Mouse (Mus musculus): ENCODE results near the gene Cox6b1. TPM values are rescaled to one million over a fixed set of nuclear protein-coding genes. Genes with fewer than 3 reads are reported as not detected.

Gene Cox6b1
- polyA plus RNA-seq, 1 experiment: 273 TPM

GRCm38 (mm10) chr7:30589435-30590301, 36.3 kb downstream of the Cox6b1 start:
- 23% methylated on average over 40 of the region's 40 CpGs for WGBS

GRCm38 (mm10) chr7:30588676-30589434, 37.1 kb downstream of the Cox6b1 start, which contains the start of gene Kmt2b:
Gene Kmt2b (minus strand): TSS chr7:30588726.
- whole genome bisulfite sequencing: under 1% methylated on average over 52 of the region's 68 CpGs
- DNase-seq: peak; percentile 95
- TF ChIP-seq CTCF (IDR thresholded peaks at IDR 0.05; ENCODE audit: insufficient read depth, low read length) (no peak), POLR2A (IDR thresholded peaks at IDR 0.05; ENCODE audit: borderline replicate concordance, extremely low read depth, low read depth, low read length) (peak; percentile 87; the same call in 1 of the 2 replicates)
- H3K4me3 ChIP-seq (replicated peaks; ENCODE audit: extremely low read depth, low read depth, low read length): peak within 1 kb of the TSS; percentile 88
- peaks cover 15% of the 10 kb centered on the region for H3K4me1 ChIP-seq (ENCODE audit: control insufficient read depth, insufficient read depth, low read length)

More at GRCm38 (mm10) chr7:30589435-30590301, 36.3 kb downstream of the Cox6b1 start:
- TF ChIP-seq POLR2A (IDR thresholded peaks at IDR 0.05; ENCODE audit: borderline replicate concordance, extremely low read depth, low read depth, low read length) (no peak), CTCF (IDR thresholded peaks at IDR 0.05; ENCODE audit: insufficient read depth, low read length) (peak; percentile 87)
- Histone ChIP-seq H3K4me3 (replicated peaks; ENCODE audit: extremely low read depth, low read depth, low read length) (peak overlapping the region; percentile 88), H3K4me1 (ENCODE audit: control insufficient read depth, insufficient read depth, low read length) (peaks cover 15% of the 10 kb centered on the region)
- peak; percentile 90 for DNase-seq

- TF ChIP-seq CTCF (IDR thresholded peaks at IDR 0.05; ENCODE audit: insufficient read depth, low read length): no peak
- no peak for TF ChIP-seq POLR2A (IDR thresholded peaks at IDR 0.05; ENCODE audit: borderline replicate concordance, extremely low read depth, low read depth, low read length)
- Histone ChIP-seq H3K4me3 (replicated peaks; ENCODE audit: extremely low read depth, low read depth, low read length) (peak overlapping the region; percentile 69), H3K4me1 (ENCODE audit: control insufficient read depth, insufficient read depth, low read length) (peaks cover 13% of the 10 kb centered on the region)
- DNase-seq: peak; percentile 70
- WGBS: under 1% methylated on average over 50 of the region's 67 CpGs
These were observed 37.9 kb downstream of the Cox6b1 start for GRCm38 (mm10) chr7:30587842-30588667.

- no peak for DNase-seq
- TF ChIP-seq CTCF (IDR thresholded peaks at IDR 0.05; ENCODE audit: insufficient read depth, low read length) (no peak), POLR2A (IDR thresholded peaks at IDR 0.05; ENCODE audit: borderline replicate concordance, extremely low read depth, low read depth, low read length) (no peak)
- 87% methylated on average over 28 of the region's 28 CpGs for WGBS
- Histone ChIP-seq H3K4me3 (replicated peaks; ENCODE audit: extremely low read depth, low read depth, low read length) (no peak overlapping the region), H3K4me1 (ENCODE audit: control insufficient read depth, insufficient read depth, low read length) (peaks cover 11% of the 10 kb centered on the region; the same call in 1 of the 2 replicates)
These were observed 39.4 kb downstream of the Cox6b1 start for GRCm38 (mm10) chr7:30586455-30587020.

GRCm38 (mm10) chr7:30585170-30585569, 40.8 kb downstream of the Cox6b1 start:
- no peak for DNase-seq
- no peak overlapping the region for H3K4me3 ChIP-seq (replicated peaks; ENCODE audit: extremely low read depth, low read depth, low read length)
- TF ChIP-seq CTCF (IDR thresholded peaks at IDR 0.05; ENCODE audit: insufficient read depth, low read length) (no peak), POLR2A (IDR thresholded peaks at IDR 0.05; ENCODE audit: borderline replicate concordance, extremely low read depth, low read depth, low read length) (no peak)
- H3K4me1 ChIP-seq (ENCODE audit: control insufficient read depth, insufficient read depth, low read length): peaks cover 11% of the 10 kb centered on the region; the same call in 1 of the 2 replicates
- 93% methylated on average over 7 of the region's 7 CpGs for WGBS

- H3K4me3 ChIP-seq (replicated peaks; ENCODE audit: extremely low read depth, low read depth, low read length): no peak overlapping the region
- DNase-seq: no peak
- no peak for TF ChIP-seq CTCF (IDR thresholded peaks at IDR 0.05; ENCODE audit: insufficient read depth, low read length)
- TF ChIP-seq POLR2A (IDR thresholded peaks at IDR 0.05; ENCODE audit: borderline replicate concordance, extremely low read depth, low read depth, low read length): no peak
- 88% methylated on average over 10 of the region's 10 CpGs for WGBS
- H3K4me1 ChIP-seq (ENCODE audit: control insufficient read depth, insufficient read depth, low read length): 0 out of 2 replicates have a peak, but pooled peaks cover 6% of the 10 kb centered on the region
These were observed 41.6 kb downstream of the Cox6b1 start for GRCm38 (mm10) chr7:30584339-30584738.

- WGBS: 94% methylated on average over 16 of the region's 16 CpGs
- H3K4me3 ChIP-seq (replicated peaks; ENCODE audit: extremely low read depth, low read depth, low read length): no peak overlapping the region
- DNase-seq: no peak
- no peaks in the 10 kb centered on the region for H3K4me1 ChIP-seq (ENCODE audit: control insufficient read depth, insufficient read depth, low read length)
- TF ChIP-seq POLR2A (IDR thresholded peaks at IDR 0.05; ENCODE audit: borderline replicate concordance, extremely low read depth, low read depth, low read length) (no peak), CTCF (IDR thresholded peaks at IDR 0.05; ENCODE audit: insufficient read depth, low read length) (no peak)
These were observed 44.4 kb downstream of the Cox6b1 start for GRCm38 (mm10) chr7:30581547-30581946.

GRCm38 (mm10) chr7:30579950-30580349, 46.0 kb downstream of the Cox6b1 start:
- 88% methylated on average over 8 of the region's 8 CpGs for WGBS
- DNase-seq: no peak
- H3K4me1 ChIP-seq (ENCODE audit: control insufficient read depth, insufficient read depth, low read length): no peaks in the 10 kb centered on the region
- no peak for TF ChIP-seq POLR2A (IDR thresholded peaks at IDR 0.05; ENCODE audit: borderline replicate concordance, extremely low read depth, low read depth, low read length)
- H3K4me3 ChIP-seq (replicated peaks; ENCODE audit: extremely low read depth, low read depth, low read length): no peak overlapping the region

All from lung, adult 2 months (tissue).